Mouse (Mus musculus): ENCODE data around the gene Mast2. TPM values are rescaled to one million over a fixed set of nuclear protein-coding genes. Genes with fewer than 3 reads are reported as not detected.

Mast2 gene
- total and polyA plus RNA-seq, 3 experiments: 13.3 to 126 (median 46.4) TPM

- H3K4me3 ChIP-seq (ENCODE audit: control insufficient read depth in 1 of 2, insufficient read depth in 1 of 2, low read depth in 2 of 2, low read length in 2 of 2): peak within 1 kb of the TSS; percentile 70 to 88
- peaks cover 6% of the 10 kb centered on the region; the same call in 1 of the 2 replicates for H3K79me2 ChIP-seq (ENCODE audit: control insufficient read depth, insufficient read depth, low read length, poor library complexity)
- no peaks in the 10 kb centered on the region for H3K9me3 ChIP-seq (replicated peaks; ENCODE audit: insufficient read depth, low read length)
- peak; percentile 72 for TF ChIP-seq ZMIZ1 (IDR thresholded peaks at IDR 0.05; ENCODE audit: low read depth, low read length)
- peak; percentile 73 for TF ChIP-seq USF1 (IDR thresholded peaks at IDR 0.05; ENCODE audit: low read depth, low read length)
- TF ChIP-seq ETS1 (IDR thresholded peaks at IDR 0.05; ENCODE audit: low read depth, low read length): no peak; the same call in 1 of the 2 replicates
- TF ChIP-seq POLR2AphosphoS2 (IDR thresholded peaks at IDR 0.05; ENCODE audit: low read length): peak; percentile 88
- TF ChIP-seq TCF12 (IDR thresholded peaks at IDR 0.05; ENCODE audit: low read depth, low read length): peak; percentile 44
- TF ChIP-seq NELFE (IDR thresholded peaks at IDR 0.05; ENCODE audit: low read depth, low read length): peak; percentile 95
- TF ChIP-seq POLR2AphosphoS5 (IDR thresholded peaks at IDR 0.05; ENCODE audit: borderline replicate concordance, low read depth, low read length): 0 out of 2 replicates have a peak, but pooled peaks have one; percentile 15
- TF ChIP-seq E2F4 (IDR thresholded peaks at IDR 0.05; ENCODE audit: borderline replicate concordance, low read depth, low read length): peak; percentile 80; the same call in 1 of the 2 replicates
- peak; percentile 91 for TF ChIP-seq NRF1 (IDR thresholded peaks at IDR 0.05; ENCODE audit: insufficient read depth, low read depth, low read length, poor library complexity, severe bottlenecking)
- peak; percentile 65; the same call in 1 of the 2 replicates for TF ChIP-seq HCFC1 (IDR thresholded peaks at IDR 0.05; ENCODE audit: low read depth, low read length)
- peak; percentile 65; the same call in 1 of the 2 replicates for TF ChIP-seq SIN3A (IDR thresholded peaks at IDR 0.05; ENCODE audit: low read length)
- no peak for TF ChIP-seq CHD2 (IDR thresholded peaks at IDR 0.05; ENCODE audit: low read length)
- TF ChIP-seq KAT2A (conservative IDR thresholded peaks at IDR 0.05; ENCODE audit: low read depth, low read length): no peak
- TF ChIP-seq TAL1 (IDR thresholded peaks at IDR 0.05; ENCODE audit: low read length): no peak
- TF ChIP-seq TBP (IDR thresholded peaks at IDR 0.05; ENCODE audit: low read depth, low read length): 0 out of 2 replicates have a peak, but pooled peaks have one; percentile 21
- TF ChIP-seq POLR2A (IDR thresholded peaks at IDR 0.05; ENCODE audit: control insufficient read depth in 1 of 2, insufficient read depth in 1 of 2, low read depth in 1 of 2, low read length in 2 of 2, poor library complexity in 1 of 2): peak; percentile 94 to 99
- DNase-seq (ENCODE audit: low read depth, low spot score): peak; percentile 97
- H3K9ac ChIP-seq (ENCODE audit: control insufficient read depth, low read depth, low read length, poor library complexity, severe bottlenecking): peak within 1 kb of the TSS; percentile 97
- peaks cover 0 to 12% of the 10 kb centered on the region in 2 experiments; a peak in 2 of 4 replicates for H3K4me1 ChIP-seq (ENCODE audit: control insufficient read depth in 1 of 2, insufficient read depth in 2 of 2, low read length in 2 of 2)
- peak within 1 kb of the TSS; percentile 86 for H3K27ac ChIP-seq (ENCODE audit: control insufficient read depth, low read depth, low read length)
- no peaks in the 10 kb centered on the region for H3K27me3 ChIP-seq (ENCODE audit: control insufficient read depth in 1 of 2, insufficient read depth in 2 of 2, low read length in 2 of 2)
- peaks cover 0 to 12% of the 10 kb centered on the region in 2 experiments; a peak in 2 of 4 replicates for H3K36me3 ChIP-seq (ENCODE audit: control insufficient read depth in 1 of 2, insufficient read depth in 2 of 2, low read length in 2 of 2)
Measured at GRCm38 (mm10) chr4:116507425-116508218, 43.6 kb upstream of the Mast2 start, which contains the start of gene Ipp. Ipp (plus strand) TSS chr4:116507549.

DNA sequence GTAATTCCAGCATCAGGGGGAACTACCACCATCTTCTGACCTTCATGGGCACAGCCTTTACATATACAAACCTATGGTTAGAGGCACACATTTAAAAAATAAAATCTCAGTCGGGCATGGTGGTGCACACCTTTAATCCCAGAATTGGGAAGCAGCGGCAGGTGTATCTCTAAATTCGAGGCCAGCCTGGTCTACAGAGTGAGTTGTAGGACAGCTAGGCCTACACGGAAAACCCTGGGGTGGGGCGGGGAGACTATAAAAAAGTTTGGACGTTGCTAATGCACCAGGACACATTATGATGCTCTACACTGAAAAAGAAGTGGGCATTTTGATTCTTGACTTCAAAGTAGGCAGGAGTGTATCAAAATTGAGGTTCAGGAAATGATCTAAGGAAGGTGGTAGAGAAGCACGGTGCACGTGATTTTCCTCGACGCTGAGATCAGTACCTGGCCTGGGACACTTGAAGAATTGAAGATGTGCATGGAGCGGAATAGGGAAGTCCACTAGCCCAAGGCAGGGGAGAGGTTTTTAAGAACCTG is 43.0 kb upstream of the Mast2 start:
- Histone ChIP-seq H3K27ac (ENCODE audit: control insufficient read depth, low read depth, low read length) (peak overlapping the region; percentile 35), H3K9me3 (replicated peaks; ENCODE audit: insufficient read depth, low read length) (no peaks in the 10 kb centered on the region), H3K4me3 (ENCODE audit: control insufficient read depth in 1 of 2, insufficient read depth in 1 of 2, low read depth in 2 of 2, low read length in 2 of 2) (peak overlapping the region; percentile 43 to 60), H3K9ac (ENCODE audit: control insufficient read depth, low read depth, low read length, poor library complexity, severe bottlenecking) (peak overlapping the region; percentile 65), H3K4me1 (ENCODE audit: control insufficient read depth in 1 of 2, insufficient read depth in 2 of 2, low read length in 2 of 2) (peaks cover 0 to 12% of the 10 kb centered on the region in 2 experiments; a peak in 2 of 4 replicates), H3K36me3 (ENCODE audit: control insufficient read depth in 1 of 2, insufficient read depth in 2 of 2, low read length in 2 of 2) (peaks cover 0 to 12% of the 10 kb centered on the region in 2 experiments; a peak in 2 of 4 replicates), H3K79me2 (ENCODE audit: control insufficient read depth, insufficient read depth, low read length, poor library complexity) (peaks cover 6% of the 10 kb centered on the region; the same call in 1 of the 2 replicates), H3K27me3 (ENCODE audit: control insufficient read depth in 1 of 2, insufficient read depth in 2 of 2, low read length in 2 of 2) (no peaks in the 10 kb centered on the region)
- TF ChIP-seq CHD2 (IDR thresholded peaks at IDR 0.05; ENCODE audit: low read length): no peak
- 0 out of 2 replicates have a peak, but pooled peaks have one; percentile 36 for TF ChIP-seq ETS1 (IDR thresholded peaks at IDR 0.05; ENCODE audit: low read depth, low read length)
- TF ChIP-seq CHD1 (IDR thresholded peaks at IDR 0.05; ENCODE audit: low read depth, low read length): no peak
- no peak; the same call in 1 of the 2 replicates for TF ChIP-seq BHLHE40 (IDR thresholded peaks at IDR 0.05; ENCODE audit: borderline replicate concordance, low read depth, low read length)
- peak; percentile 90 for TF ChIP-seq MAX (IDR thresholded peaks at IDR 0.05; ENCODE audit: low read length)
- TF ChIP-seq NELFE (IDR thresholded peaks at IDR 0.05; ENCODE audit: low read depth, low read length): no peak
- no peak for TF ChIP-seq MEF2A (IDR thresholded peaks at IDR 0.05; ENCODE audit: extremely low read depth, insufficient replicate concordance, low read depth, low read length, poor library complexity, severe bottlenecking)
- TF ChIP-seq E2F4 (IDR thresholded peaks at IDR 0.05; ENCODE audit: borderline replicate concordance, low read depth, low read length): peak; percentile 20; the same call in 1 of the 2 replicates
- TF ChIP-seq HCFC1 (IDR thresholded peaks at IDR 0.05; ENCODE audit: low read depth, low read length): no peak
- TF ChIP-seq SIN3A (IDR thresholded peaks at IDR 0.05; ENCODE audit: low read length): no peak
- TF ChIP-seq MYB (IDR thresholded peaks at IDR 0.05; ENCODE audit: low read depth, low read length): no peak
- peak; percentile 58; the same call in 1 of the 2 replicates for TF ChIP-seq MYC (IDR thresholded peaks at IDR 0.05; ENCODE audit: low read depth, low read length)
- no peak for TF ChIP-seq ZMIZ1 (IDR thresholded peaks at IDR 0.05; ENCODE audit: low read depth, low read length)
- no peak for TF ChIP-seq TAL1 (IDR thresholded peaks at IDR 0.05; ENCODE audit: low read length)
- no peak for DNase-seq (ENCODE audit: low read depth, low spot score)

All from MEL (cell line).